Mouse (Mus musculus): ENCODE data around the gene Gabarap. TPM values are rescaled to one million over a fixed set of nuclear protein-coding genes. Genes with fewer than 3 reads are reported as not detected.

Gabarap gene
- total RNA-seq, 1 experiment: 70.6 TPM

DNA sequence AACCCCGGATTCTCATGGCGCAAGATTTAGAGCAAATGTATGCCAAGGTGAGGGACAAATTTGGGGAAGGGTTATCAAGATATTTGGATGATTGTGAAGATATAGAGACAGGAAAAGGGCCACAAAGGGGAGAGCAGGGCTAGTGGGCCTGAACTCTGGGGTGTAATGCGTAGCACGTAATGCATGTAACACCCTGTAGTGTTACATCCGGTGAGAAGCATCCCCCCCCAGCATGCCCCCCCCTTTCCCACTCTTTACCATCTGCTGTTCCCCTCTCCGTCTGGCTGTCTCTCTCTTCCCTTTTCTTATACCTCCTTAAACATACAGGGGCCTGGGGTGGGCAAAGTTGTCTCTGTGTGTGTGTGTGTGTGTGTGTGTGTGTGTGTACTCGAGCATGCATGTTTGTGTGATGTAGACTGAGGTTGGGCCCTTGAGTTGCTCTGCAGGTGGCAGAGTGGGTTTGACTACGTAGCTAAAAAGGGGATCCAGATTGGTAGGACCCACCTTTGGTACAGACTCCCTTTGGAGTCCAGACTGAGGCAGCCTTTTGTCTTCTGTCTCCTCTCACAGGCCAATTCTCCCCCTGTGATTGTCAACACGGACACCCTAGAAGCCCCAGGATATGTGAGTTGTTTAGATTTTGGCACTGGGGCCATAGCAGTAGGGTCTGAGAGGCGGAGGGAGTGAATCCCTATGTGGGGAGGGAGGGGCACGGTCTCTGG, 39.0 kb downstream of the Gabarap start:
- no peaks in the 10 kb centered on the region for H3K9me3 ChIP-seq (ENCODE audit: control insufficient read depth, insufficient read depth, low read depth, low read length)
- in situ Hi-C loops (cut with MboI; ENCODE audit: low sequenced_read_pairs in 2 of 2, unreplicated experiment in 2 of 2): no loop called here
- H3K27ac ChIP-seq (ENCODE audit: insufficient read depth, low read depth, low read length, poor library complexity, severe bottlenecking): no peak overlapping the region
- H3K4me3 ChIP-seq (ENCODE audit: insufficient read depth in 1 of 2, low read depth in 1 of 2, low read length in 2 of 2, poor library complexity in 1 of 2, severe bottlenecking in 1 of 2): no peak overlapping the region
- no peak overlapping the region for H3K9ac ChIP-seq (ENCODE audit: insufficient read depth, low read depth, low read length, poor library complexity, severe bottlenecking)
- no peak for TF ChIP-seq MAFK (IDR thresholded peaks at IDR 0.05; ENCODE audit: insufficient read depth, low read depth, low read length)
- no peak for TF ChIP-seq CHD2 (IDR thresholded peaks at IDR 0.05; ENCODE audit: low read depth, low read length)
- no peak for TF ChIP-seq ZNF384 (IDR thresholded peaks at IDR 0.05; ENCODE audit: low read depth, low read length)
- no peak for TF ChIP-seq ZC3H11A (IDR thresholded peaks at IDR 0.05; ENCODE audit: borderline replicate concordance, low read depth, low read length)
- TF ChIP-seq HCFC1 (IDR thresholded peaks at IDR 0.05; ENCODE audit: borderline replicate concordance, insufficient read depth, low read length): no peak
- DNase-seq (ENCODE audit: low read depth, low spot score): no peak
- peaks cover 0 to 11% of the 10 kb centered on the region in 2 experiments; a peak in 2 of 4 replicates for H3K4me1 ChIP-seq (ENCODE audit: control insufficient read depth in 2 of 2, insufficient read depth in 2 of 2, low read length in 2 of 2, poor library complexity in 1 of 2)
- peaks cover 8% of the 10 kb centered on the region; the same call in 1 of the 2 replicates for H3K36me3 ChIP-seq (ENCODE audit: control insufficient read depth, insufficient read depth, low read length, poor library complexity, severe bottlenecking)

DNA sequence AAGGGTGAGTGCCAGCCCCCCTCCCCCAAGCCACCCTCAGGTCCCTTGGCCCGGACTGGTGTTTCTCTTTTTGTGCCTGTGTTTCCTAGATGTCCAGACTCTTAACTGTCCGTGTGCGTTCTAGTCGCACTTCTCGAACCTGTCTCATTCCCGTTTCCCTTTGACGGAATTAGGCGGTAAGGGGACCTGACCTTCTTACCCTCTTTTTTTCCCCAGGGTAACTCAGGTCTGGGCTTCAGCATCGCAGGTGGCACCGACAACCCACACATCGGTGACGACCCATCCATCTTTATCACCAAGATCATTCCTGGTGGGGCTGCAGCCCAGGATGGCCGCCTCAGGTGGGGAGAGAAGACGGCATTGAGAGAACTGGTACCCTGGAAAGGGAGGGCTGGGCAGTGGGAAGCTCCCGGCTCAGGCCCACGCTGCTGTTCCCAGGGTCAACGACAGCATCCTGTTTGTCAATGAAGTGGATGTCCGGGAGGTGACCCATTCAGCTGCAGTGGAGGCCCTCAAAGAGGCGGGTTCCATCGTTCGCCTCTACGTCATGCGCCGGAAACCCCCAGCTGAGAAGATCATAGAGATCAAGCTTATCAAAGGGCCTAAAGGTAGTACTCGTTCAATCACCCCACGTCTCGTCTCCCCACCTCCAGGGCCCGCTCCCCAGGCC, 39.8 kb downstream of the Gabarap start:
- Histone ChIP-seq H3K9me3 (ENCODE audit: control insufficient read depth, insufficient read depth, low read depth, low read length) (no peaks in the 10 kb centered on the region), H3K4me1 (ENCODE audit: control insufficient read depth in 2 of 2, insufficient read depth in 2 of 2, low read length in 2 of 2, poor library complexity in 1 of 2) (peaks cover 0 to 11% of the 10 kb centered on the region in 2 experiments; a peak in 2 of 4 replicates), H3K36me3 (ENCODE audit: control insufficient read depth, insufficient read depth, low read length, poor library complexity, severe bottlenecking) (peaks cover 8% of the 10 kb centered on the region; the same call in 1 of the 2 replicates), H3K9ac (ENCODE audit: insufficient read depth, low read depth, low read length, poor library complexity, severe bottlenecking) (no peak overlapping the region), H3K27ac (ENCODE audit: insufficient read depth, low read depth, low read length, poor library complexity, severe bottlenecking) (no peak overlapping the region), H3K4me3 (ENCODE audit: insufficient read depth in 1 of 2, low read depth in 1 of 2, low read length in 2 of 2, poor library complexity in 1 of 2, severe bottlenecking in 1 of 2) (no peak overlapping the region)
- TF ChIP-seq MAFK (IDR thresholded peaks at IDR 0.05; ENCODE audit: insufficient read depth, low read depth, low read length) (no peak), CHD2 (IDR thresholded peaks at IDR 0.05; ENCODE audit: low read depth, low read length) (no peak), HCFC1 (IDR thresholded peaks at IDR 0.05; ENCODE audit: borderline replicate concordance, insufficient read depth, low read length) (no peak), ZC3H11A (IDR thresholded peaks at IDR 0.05; ENCODE audit: borderline replicate concordance, low read depth, low read length) (no peak), ZNF384 (IDR thresholded peaks at IDR 0.05; ENCODE audit: low read depth, low read length) (no peak)
- DNase-seq (ENCODE audit: low read depth, low spot score): no peak
- in situ Hi-C loops (cut with MboI; ENCODE audit: low sequenced_read_pairs in 2 of 2, unreplicated experiment in 2 of 2): no loop called here

- Histone ChIP-seq H3K27ac (ENCODE audit: insufficient read depth, low read depth, low read length, poor library complexity, severe bottlenecking) (no peak overlapping the region), H3K4me3 (ENCODE audit: insufficient read depth in 1 of 2, low read depth in 1 of 2, low read length in 2 of 2, poor library complexity in 1 of 2, severe bottlenecking in 1 of 2) (no peak overlapping the region), H3K36me3 (ENCODE audit: control insufficient read depth, insufficient read depth, low read length, poor library complexity, severe bottlenecking) (peaks cover 8% of the 10 kb centered on the region; the same call in 1 of the 2 replicates), H3K4me1 (ENCODE audit: control insufficient read depth in 2 of 2, insufficient read depth in 2 of 2, low read length in 2 of 2, poor library complexity in 1 of 2) (peaks cover 0 to 7% of the 10 kb centered on the region in 2 experiments; a peak in 2 of 4 replicates), H3K9ac (ENCODE audit: insufficient read depth, low read depth, low read length, poor library complexity, severe bottlenecking) (no peak overlapping the region), H3K9me3 (ENCODE audit: control insufficient read depth, insufficient read depth, low read depth, low read length) (no peaks in the 10 kb centered on the region)
- DNase-seq (ENCODE audit: low read depth, low spot score): no peak
- in situ Hi-C loops (cut with MboI; ENCODE audit: low sequenced_read_pairs in 2 of 2, unreplicated experiment in 2 of 2): no loop called here
- TF ChIP-seq MAFK (IDR thresholded peaks at IDR 0.05; ENCODE audit: insufficient read depth, low read depth, low read length): no peak
- TF ChIP-seq CHD2 (IDR thresholded peaks at IDR 0.05; ENCODE audit: low read depth, low read length): no peak
- TF ChIP-seq HCFC1 (IDR thresholded peaks at IDR 0.05; ENCODE audit: borderline replicate concordance, insufficient read depth, low read length): no peak
- no peak for TF ChIP-seq ZC3H11A (IDR thresholded peaks at IDR 0.05; ENCODE audit: borderline replicate concordance, low read depth, low read length)
- no peak for TF ChIP-seq ZNF384 (IDR thresholded peaks at IDR 0.05; ENCODE audit: low read depth, low read length)
Measured at GRCm38 (mm10) chr11:70031321-70031670, 40.4 kb downstream of the Gabarap start.

- no peak overlapping the region for H3K9ac ChIP-seq (ENCODE audit: insufficient read depth, low read depth, low read length, poor library complexity, severe bottlenecking)
- in situ Hi-C loops (cut with MboI; ENCODE audit: low sequenced_read_pairs in 2 of 2, unreplicated experiment in 2 of 2): no loop called here
- no peak for DNase-seq (ENCODE audit: low read depth, low spot score)
Measured at GRCm38 (mm10) chr11:70038174-70038573, 47.2 kb downstream of the Gabarap start.

More at GRCm38 (mm10) chr11:70038174-70038573, 47.2 kb downstream of the Gabarap start:
- H3K4me3 ChIP-seq (ENCODE audit: insufficient read depth in 1 of 2, low read depth in 1 of 2, low read length in 2 of 2, poor library complexity in 1 of 2, severe bottlenecking in 1 of 2): no peak overlapping the region
- TF ChIP-seq CHD2 (IDR thresholded peaks at IDR 0.05; ENCODE audit: low read depth, low read length) (no peak), HCFC1 (IDR thresholded peaks at IDR 0.05; ENCODE audit: borderline replicate concordance, insufficient read depth, low read length) (no peak), MAFK (IDR thresholded peaks at IDR 0.05; ENCODE audit: insufficient read depth, low read depth, low read length) (no peak), ZNF384 (IDR thresholded peaks at IDR 0.05; ENCODE audit: low read depth, low read length) (no peak), ZC3H11A (IDR thresholded peaks at IDR 0.05; ENCODE audit: borderline replicate concordance, low read depth, low read length) (no peak)
- no peaks in the 10 kb centered on the region for H3K9me3 ChIP-seq (ENCODE audit: control insufficient read depth, insufficient read depth, low read depth, low read length)
- no peak overlapping the region for H3K27ac ChIP-seq (ENCODE audit: insufficient read depth, low read depth, low read length, poor library complexity, severe bottlenecking)
- H3K36me3 ChIP-seq (ENCODE audit: control insufficient read depth, insufficient read depth, low read length, poor library complexity, severe bottlenecking): 0 out of 2 replicates have a peak, but pooled peaks cover 3% of the 10 kb centered on the region
- H3K4me1 ChIP-seq (ENCODE audit: control insufficient read depth in 2 of 2, insufficient read depth in 2 of 2, low read length in 2 of 2, poor library complexity in 1 of 2): 0 out of 4 replicates have a peak, but pooled peaks cover 0 to 5% of the 10 kb centered on the region in 2 experiments
